Mouse (Mus musculus) heart, adult 8-10 months (tissue): Measurements from ENCODE around the gene Scn4a. TPM values are rescaled to one million over a fixed set of nuclear protein-coding genes. Genes with fewer than 3 reads are reported as not detected.
"Not testable (repeated sequence)": the region's sequence is repeated elsewhere in the genome, so short reads cannot be mapped to it uniquely, and the experiment has no call there.

Experiments used
- DNase-seq: peaks from one replicate; pipeline ENCODE4 v3.0.0; 2022; ENCODE audit warnings: low spot score
- total RNA-seq, 4 experiments: library from RNA; stranded (reverse); gene quantifications; 2 replicates each; pipeline ENCODE4 v1.2.4; 2022

Scn4a gene
- total RNA-seq, result 10 to 100 TPM; 23.9 to 46.8 (median 31.4) TPM

DNA sequence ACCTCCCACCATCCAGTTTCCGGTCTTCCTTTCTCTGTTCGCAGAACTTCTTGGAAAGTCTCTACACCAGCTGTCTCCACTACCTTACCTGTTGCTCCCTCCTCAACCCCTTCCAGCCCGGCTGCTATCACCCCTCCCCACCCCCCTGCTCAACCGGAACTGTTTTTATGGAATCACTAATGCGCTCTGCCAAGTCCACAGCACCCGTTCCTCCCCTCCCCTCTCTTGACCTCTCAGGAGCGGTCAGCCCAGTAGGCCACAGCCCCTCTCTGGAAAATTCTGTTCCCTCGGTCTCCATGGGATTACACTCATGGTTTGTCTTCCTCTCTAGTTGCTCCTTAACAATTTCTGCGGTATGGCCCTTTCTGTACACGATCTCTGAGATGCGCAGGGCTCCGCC, at the start of gene Scn4a:
Scn4a (minus strand) TSS at position 101 of the 400 bp plus-strand sequence.
- no peak for DNase-seq

DNA sequence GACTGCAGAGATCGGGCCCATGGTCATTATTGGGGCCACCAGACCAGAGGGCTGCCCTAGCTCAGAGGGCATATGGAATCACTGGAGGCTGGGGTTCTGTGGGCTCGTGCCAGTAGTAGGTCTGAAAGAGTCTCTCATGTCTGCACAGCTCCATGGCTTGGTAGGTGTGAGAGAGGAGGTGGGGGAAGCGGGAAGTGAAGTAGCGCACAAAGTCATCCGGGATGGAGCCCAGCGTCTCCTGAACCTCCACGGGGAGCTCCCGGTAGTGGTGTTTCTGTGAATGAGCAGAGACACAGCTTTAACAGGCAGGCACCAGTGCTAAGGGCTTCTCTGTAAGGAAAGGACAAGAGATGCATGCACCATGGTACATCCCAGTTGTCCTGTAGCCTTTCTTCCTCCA, 45.4 kb upstream of the Scn4a start:
- DNase-seq, result no peak

DNA sequence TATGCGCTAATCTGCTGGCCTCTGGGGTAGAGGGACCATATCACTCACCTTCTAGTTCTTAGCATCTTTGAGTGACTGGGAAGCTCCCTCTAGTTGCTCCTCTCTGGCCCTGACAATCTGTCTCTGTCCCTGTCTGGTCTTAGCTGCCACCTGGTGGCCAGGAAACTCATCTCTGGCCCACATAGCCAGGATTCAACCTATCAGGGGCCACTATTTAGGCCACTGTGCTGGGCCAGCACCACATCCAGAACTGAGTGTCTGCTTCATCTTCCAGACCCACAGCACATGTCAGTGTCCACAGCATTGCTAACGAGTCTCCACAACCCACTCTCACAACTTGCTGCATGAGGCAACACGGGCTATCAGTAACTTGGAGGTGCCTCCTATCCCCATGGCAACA, 44.6 kb upstream of the Scn4a start:
- no peak for DNase-seq

DNA sequence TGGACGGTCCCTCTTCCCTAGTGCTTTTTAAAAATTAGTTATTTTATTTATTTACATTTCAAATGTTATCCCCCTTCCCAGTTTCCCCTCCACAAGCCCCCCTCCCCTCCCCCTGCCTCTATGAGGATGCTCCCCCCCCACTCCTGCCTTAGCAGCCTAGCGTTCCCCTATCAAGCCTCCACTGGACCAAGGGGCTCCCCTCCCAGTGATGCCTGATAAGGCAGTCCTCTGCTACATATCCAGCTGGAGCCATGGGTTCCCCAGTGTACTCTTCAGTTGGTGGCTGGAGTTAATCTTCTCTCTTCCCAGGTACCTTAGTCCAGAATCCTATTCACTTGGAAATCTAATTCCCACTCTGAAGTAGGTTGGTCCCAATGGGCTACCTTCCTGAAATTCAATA, 41.0 kb upstream of the Scn4a start:
- DNase-seq, result not testable (repeated sequence)

DNA sequence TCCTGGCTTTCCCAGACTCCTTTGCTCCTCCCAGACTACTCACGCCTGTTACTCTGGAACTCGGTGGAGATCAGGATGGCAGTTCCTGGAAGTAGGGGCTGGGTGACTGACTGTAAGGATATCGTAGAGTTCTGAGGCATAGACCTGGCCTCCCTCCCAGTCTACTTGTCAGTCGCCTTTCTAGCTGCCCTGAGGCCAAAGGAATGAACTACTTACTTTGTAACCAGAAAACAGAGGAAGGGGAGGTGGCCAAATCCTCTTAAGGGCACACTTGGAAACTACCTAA, 40.2 kb upstream of the Scn4a start:
- DNase-seq, result no peak

DNA sequence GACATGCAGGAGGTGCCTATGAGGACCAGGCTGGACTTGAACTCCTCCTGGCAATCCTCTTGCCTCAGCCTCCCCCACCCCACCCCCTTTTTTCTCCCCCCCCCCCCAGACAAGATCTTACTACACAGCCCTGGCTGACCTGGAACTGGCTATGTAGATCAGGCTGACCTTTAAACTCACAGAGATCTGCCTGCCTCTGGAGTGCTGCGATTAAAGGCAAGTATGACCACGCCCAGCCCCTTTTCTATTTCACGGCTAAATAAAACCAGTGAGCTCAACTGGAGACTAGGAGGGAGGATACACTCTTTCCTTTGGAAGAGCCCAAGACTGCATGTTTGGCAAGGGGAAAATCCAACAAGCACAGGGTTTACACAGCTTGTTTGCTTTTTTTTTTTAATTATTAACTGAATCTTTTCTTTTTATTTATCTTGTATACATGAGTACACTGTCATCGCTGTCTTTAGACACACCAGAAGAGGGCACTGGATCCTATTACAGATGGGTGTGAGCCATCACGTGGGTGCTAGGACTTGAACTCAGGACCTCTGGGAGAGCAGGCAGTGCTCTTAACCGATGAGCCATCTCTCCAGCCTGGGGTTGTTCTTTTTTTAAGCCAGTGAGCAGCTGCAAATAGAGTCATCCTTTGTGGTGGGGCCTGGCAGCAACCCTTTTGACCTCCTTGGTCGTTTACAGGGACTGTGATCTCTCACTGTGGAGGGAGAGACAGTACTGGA, 39.7 kb upstream of the Scn4a start:
- no peak for DNase-seq

DNA sequence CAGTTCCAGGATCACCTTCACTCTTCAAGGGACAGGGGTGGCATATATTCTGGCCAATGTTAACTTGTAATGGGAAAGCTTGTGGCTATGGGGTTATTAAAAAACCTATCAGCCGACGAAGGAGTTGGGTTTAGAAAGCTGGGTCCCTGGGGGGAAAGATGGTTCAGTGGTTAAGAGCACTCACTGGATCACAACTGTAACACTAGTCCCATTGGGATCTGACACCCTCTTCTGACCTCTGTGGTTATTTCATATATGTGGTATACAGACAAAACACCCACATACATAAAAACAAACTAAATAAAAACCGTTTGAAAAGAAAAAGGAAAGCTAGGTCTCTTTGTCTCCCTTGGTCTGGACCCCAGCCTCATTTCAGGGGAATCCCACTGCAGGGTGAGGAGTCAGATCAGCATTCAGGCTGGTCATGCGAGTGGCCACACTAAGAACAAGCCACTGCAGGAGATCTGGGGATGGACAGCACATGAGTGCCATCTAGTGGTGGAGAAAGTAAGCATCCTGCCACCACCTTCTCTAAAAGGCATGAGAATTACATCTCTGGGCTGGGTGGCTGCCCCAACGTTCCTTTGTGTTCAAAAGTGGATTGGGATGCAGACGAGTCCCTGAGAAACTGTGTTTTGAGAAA, 38.6 kb upstream of the Scn4a start:
- peak; percentile 81 for DNase-seq

DNA sequence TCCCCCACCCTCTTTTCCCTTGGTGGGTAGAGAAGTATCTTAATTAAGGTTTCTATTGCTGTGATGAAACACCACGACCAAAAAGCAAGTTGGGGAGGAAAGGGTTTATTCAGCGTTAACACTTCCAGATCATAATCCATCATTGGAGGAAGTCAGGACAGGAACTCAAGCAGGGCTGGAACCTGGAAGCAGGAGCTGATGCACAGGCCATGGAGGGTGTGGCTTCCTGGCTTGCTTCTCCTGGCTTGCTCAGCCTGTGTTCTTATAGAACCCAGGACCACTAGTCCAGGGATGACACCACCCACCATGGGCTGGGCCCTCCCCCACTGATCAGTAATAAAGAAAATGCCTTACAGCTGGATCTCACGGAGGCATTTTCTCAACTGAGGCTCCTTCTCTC, 37.7 kb upstream of the Scn4a start:
- DNase-seq, result no peak

DNA sequence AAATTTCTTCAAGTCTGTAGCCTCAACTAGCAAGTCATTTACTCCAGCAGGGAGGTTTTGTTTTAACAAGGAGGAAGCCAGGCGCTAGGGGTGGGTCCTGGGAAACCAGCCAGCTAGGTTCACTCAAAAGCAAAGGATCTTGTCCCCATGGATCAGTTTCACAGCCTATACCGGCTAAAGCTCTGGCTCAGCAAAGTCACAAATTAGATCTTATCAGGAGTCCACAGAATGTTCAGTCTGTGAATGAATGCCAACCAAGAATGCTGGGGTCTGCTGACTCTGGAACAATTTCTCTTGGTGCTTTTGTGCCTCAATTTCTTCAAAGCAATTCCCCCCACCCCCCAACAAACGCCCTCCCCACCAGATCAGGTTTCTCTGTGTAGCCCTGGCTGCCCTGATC, 36.5 kb upstream of the Scn4a start:
- DNase-seq, result peak; percentile 28

DNA sequence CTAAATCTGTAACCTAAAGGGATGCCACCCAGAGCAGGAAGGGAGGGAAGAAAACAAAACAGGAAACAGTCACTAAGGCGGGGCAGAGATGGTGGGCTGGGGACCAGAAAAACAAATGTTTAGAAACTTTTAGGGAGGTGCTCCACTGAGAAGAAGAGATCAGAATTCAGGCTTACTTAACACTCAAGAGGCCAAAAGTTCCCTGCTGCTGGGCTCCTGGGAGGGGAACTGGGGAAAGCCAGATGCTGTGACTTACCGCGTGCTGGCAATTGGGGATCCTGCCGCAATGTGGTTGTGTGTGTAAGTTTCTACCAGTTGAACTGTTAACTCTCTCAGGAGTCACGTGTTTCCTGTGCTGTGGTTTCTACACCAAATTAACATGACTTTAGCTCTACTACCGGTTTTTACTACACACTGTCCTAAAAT, 34.7 kb upstream of the Scn4a start, which contains the start of gene Icam2:
Icam2 (minus strand) TSS at position 285 of the 426 bp plus-strand sequence.
- DNase-seq, result peak; percentile 25

DNA sequence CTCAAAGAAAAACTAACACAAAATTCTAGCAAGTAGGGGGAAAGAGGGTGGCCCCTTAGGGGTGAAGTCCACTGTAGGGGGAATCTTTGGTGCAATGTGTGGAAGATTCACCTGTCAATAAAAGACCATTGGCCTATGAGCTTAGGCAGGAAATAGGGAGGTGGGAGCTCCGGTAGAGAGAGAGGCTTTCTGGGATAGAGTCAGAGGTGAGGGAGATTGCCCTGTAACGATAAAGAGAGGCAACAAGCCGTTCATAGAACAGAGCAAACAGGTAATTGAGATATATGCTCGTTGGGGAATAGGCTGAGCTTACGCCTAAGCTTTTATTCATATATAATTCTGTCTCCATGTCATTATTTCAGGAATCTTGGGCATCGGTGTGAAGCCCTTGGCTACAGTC, 33.9 kb upstream of the Scn4a start:
- DNase-seq, result no peak

DNA sequence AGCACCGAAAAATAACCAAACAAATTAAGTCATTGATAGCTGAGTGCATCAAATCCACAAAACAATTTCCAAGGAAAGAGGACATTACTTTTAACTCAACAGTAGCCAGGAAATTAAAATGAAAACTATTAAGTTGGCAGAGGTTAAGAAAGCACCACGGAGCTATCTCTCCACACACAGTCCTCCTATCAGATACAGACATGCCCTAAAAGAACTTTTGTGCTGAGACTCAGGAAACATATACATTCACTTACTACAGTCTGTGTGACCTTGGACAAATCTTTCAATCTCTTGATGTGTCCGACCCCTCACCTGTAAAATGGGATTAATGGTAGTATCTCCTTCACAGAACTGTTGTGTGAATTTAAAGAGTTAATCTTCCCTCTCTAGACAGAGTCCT, 33.3 kb upstream of the Scn4a start:
- DNase-seq, result no peak

DNA sequence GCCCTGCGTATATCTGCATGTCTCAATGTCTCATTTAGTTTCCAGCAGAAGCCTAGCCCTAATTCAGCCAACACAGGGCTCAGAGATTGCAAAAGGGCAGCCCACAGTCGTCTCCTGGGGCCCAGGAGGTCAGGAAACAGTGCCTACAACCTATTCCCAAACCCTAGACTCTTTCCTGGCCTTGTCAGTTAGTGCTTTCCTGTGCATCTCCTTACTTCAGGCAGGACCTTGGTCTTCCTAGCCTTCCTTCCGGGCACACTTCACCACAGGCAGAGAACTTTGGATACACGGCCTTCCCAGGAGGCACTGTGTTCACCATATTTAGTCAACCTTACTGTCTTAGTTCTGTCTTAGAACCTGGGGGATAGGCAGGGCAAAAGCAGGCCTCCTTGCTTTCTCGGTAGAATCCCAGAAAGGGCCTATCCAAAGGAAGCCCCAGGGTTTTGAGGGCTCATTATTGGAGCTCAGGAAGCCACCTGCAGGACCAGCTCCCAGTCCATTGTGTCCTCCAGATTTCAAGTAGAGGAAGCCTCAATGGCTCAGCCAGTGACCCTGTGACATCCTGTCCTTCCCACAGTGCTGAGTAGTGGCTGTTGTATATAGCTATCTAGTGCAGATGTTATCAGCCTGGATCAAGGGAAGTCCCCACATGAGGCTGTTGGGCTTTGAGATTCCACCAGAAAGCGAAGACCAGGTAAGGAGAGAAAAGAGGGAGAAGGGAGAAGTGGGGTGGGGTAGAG, 30.1 kb upstream of the Scn4a start:
- peak; percentile 30 for DNase-seq

DNA sequence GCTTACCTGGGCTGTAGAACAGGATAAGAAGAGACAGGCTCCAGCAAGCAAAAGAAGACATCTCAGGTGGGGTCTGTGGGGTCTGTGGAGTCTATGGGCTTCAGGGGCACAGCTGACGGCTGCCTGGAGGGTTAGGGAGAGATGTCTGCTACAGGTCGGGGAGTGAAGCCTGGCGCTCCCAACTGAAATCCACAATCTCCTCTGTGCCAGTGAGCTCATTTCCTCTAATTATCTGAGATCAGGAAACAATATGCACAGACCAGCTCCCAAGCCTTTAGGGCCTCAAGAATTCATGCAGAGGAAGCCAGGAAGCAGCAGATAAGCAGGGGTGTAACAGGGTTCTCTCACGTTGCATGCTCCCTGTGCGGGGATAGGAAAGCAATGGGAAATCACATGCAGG, 29.3 kb upstream of the Scn4a start:
- DNase-seq, result peak; percentile 80

DNA sequence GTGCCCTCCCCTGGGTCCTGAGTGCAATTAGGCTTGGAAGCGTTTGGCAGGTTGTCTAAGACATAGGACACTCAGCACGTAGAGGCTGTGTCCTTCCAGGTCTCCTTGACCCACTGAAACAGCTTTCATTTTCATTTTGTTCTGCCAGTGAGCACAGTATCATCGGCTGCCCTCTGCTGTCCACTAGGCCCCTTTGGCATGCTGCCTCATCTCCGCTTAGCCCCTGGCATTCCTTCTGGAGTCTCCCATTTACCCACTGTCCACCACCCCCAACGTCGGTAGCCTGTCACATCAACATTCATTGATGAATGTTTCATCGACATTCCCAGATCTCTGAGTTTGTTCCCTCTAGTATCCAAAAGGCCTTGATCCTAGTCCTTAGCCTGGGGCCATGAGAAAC, 28.8 kb upstream of the Scn4a start:
- peak; percentile 62 for DNase-seq

DNA sequence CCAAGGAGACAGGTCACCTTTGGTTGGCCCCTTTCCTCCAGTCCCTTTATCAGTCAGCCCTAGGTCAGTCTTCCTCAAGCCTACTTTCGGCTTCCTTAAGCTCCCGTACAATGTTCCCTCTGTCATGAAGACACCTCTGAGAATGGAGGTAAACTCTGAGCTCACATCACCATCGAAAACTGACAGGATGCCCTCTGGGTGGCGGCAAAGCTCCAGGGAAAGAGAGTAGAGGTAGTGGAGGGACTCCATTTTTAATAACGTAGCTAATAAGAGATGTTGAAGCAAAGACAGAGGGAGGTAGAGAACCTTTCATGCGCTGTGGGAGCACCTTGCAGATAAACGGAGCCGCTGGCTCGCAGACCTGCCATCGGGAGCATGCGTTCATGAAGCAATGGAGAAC, 27.9 kb upstream of the Scn4a start:
- DNase-seq, result no peak

DNA sequence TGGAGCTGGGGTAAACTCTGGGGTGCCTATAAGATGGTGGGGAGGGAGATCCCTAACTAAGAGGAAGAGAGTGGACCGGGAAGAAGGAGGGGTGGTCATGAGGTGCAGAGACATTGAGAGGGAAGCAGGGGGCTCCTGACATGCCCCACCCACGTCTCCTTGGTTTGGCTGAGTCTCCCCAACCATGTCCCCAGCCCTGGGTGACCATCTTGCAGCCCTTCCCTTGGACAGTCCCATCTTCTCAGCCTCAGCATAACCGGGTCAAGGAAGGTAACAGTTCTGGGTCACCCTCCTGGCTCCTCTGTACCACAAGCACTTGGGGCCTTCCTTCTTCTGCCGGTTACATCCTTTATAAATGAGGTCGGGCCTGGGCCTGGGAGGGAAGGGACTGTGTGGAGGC, 21.9 kb upstream of the Scn4a start:
- DNase-seq, result no peak

DNA sequence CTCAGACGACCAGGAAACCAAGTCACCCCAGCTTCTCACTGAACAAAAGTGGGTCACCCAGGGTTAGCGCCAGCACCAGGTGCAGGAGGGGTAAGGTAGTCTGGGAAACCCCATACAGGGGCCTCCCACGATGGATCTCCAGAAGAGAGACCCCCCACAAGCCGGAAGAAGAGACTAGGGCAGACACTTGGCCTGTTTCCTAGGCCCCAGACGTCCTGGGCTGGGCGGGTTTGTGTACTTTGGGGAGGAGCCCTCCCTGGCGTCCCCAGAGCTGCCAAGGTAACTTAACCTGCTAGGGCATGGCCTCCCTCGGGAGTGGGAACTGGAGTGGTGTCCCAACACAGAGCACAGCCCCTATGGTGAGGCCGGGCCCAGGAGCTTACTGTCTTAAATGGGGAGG, 21.5 kb upstream of the Scn4a start:
- DNase-seq, result no peak

DNA sequence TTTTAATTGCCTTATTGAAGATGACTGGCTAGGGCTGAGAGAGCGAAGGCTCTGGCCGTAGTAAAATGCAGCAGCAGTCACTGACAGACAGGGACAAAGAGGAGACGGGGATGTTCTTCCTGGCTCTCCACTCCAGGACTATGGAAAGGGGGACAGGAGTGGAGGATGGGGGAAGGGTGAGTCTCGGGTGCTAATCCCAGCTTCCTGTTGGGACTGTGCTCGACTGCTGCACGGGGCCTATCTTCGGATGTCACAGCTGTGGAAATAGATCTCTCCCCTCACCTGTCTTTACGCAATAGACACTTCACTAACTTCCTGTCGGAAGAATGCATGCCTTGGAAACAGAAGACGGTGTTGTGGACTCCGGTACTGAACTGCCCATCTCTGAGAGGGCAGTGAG, 20.9 kb upstream of the Scn4a start:
- no peak for DNase-seq

DNA sequence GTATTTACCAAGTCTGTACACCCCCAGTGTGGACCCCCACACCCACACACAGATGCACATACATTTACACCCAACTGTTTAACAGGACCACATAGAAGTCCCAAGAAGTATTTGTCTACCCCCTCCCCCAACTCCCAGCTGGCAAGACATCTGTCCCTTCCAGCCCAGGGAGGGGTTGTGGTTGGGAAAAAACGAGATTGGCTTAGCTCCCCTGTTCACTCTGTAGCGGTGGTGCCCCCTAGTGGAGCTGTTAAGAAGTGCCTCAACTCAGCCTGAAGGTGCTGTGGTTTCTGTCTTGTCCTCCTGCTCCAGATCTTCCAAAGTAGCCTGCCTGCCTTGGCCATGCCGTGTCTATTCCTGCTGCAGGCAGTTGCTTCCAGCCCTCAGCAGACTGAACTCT, 13.2 kb upstream of the Scn4a start:
- DNase-seq, result peak; percentile 73

DNA sequence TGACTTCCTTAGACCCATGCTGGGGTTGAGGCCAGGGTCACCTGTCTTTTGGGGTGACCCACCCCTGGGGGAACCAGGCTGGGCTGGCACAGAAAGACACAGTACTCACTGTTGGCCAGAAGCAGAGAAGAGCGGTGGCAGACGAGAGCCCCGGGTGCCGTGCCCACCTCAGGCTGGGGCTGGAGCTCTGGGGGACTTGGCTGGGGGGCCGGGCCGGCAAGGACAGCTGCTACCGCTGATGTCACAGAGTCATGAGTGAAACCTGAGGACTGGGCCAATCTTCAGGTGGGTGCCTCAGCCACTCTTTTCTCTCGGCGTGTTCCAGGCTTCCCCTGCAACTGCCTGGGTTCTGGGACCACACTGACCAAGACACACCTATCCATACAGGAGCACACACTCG, 12.3 kb upstream of the Scn4a start, which contains the start of gene Prr29:
Prr29 (plus strand) TSS at position 107 of the 400 bp plus-strand sequence.
- no peak for DNase-seq

DNA sequence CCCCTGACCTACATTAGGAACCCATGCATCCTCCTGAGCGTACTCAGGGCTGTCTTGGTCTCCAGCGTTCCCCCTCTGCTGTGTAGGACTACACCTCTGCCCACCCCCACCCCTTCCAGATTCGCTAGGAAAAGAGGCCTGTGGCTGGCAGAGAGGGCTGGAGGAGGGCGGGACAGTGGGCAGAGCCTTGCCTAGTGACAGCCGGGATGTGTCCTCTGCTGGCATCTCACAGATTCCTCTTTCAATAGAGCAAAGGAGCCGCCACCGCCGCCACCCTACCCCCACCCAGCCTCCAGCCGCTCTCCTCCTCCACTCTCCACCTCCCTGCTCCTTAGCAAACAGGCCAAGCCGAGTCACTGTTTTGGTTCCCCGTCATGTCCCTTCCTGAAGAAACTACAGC, 11.6 kb upstream of the Scn4a start:
- no peak for DNase-seq

DNA sequence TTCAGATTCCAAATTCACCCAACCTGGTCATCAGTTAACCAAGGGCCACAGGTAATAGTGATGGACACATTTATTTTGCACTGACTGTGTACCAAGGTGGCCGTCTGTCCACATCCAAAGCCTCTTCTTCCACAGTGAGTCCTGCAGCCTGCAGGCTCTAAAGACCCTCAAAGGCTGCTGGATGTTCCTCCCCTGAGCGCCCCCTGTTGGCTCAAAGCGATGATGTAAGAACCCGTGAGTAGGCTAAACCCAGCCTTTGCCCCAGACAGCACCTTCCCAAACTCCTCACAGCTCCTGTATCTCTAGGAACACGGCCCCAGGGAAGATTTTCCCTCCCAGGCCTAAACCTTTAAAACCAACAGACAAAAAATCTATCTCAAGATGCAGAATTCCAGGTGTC, 6.3 kb upstream of the Scn4a start:
- no peak for DNase-seq
